Mouse (Mus musculus) limb, embryonic 13.5 days (tissue): ENCODE measurements at regions not wholly inside any gene's neighbourhood (a gene's known extent, or its start where the extent isn't known, plus 50 kb on each side); places are given as distances from the start of the nearest gene placed in this dataset.

ENCODE experiments used
- ATAC-seq: fragments of 200-750 bp; cut with Nextera tagmentation; 2 replicates; pipeline ENCODE4 v1.8.0; 2017; ENCODE audit warnings: low read depth, moderate number of reproducible peaks, moderate TSS enrichment; ENCODE audit not compliant: low FRiP score
- H3K27ac ChIP-seq: fragments of 300-500 bp; sonication (generic); 2 replicates; pipeline ENCODE4 v1.5.1; 2015; ENCODE audit warnings: inconsistent platforms, mild to moderate bottlenecking, moderate library complexity
- H3K27me3 ChIP-seq: fragments of 300-500 bp; sonication (generic); 2 replicates; pipeline ENCODE4 v1.6.1; 2015; ENCODE audit warnings: mild to moderate bottlenecking, inconsistent platforms
- H3K36me3 ChIP-seq: fragments of 300-500 bp; sonication (generic); 2 replicates; pipeline ENCODE4 v1.6.1; 2015; ENCODE audit warnings: inconsistent platforms, mild to moderate bottlenecking, moderate library complexity
- H3K4me1 ChIP-seq: fragments of 300-500 bp; sonication (generic); 2 replicates; pipeline ENCODE4 v1.6.1; 2015; ENCODE audit warnings: inconsistent platforms
- H3K4me2 ChIP-seq: fragments of 300-500 bp; sonication (generic); replicated peaks from 2 replicates; pipeline ENCODE4 v1.6.1; 2015; ENCODE audit warnings: inconsistent platforms, mild to moderate bottlenecking, moderate library complexity
- H3K4me3 ChIP-seq: fragments of 300-500 bp; sonication (generic); 2 replicates; pipeline ENCODE4 v1.5.1; 2015; ENCODE audit warnings: moderate library complexity, mild to moderate bottlenecking, inconsistent platforms
- H3K9ac ChIP-seq: fragments of 300-500 bp; sonication (generic); 2 replicates; pipeline ENCODE4 v1.6.1; 2015; ENCODE audit warnings: mild to moderate bottlenecking, inconsistent platforms
- H3K9me3 ChIP-seq: fragments of 300-500 bp; sonication (generic); 2 replicates; pipeline ENCODE4 v1.6.1; 2016; ENCODE audit warnings: inconsistent platforms
- WGBS: fragments of 180-500 bp; shearing (Covaris S2); methylation state at CpG from one replicate; pipeline ENCODE4 v1.1.7; 2015; 5-methylcytosine and 5-hydroxymethylcytosine counted together

DNA sequence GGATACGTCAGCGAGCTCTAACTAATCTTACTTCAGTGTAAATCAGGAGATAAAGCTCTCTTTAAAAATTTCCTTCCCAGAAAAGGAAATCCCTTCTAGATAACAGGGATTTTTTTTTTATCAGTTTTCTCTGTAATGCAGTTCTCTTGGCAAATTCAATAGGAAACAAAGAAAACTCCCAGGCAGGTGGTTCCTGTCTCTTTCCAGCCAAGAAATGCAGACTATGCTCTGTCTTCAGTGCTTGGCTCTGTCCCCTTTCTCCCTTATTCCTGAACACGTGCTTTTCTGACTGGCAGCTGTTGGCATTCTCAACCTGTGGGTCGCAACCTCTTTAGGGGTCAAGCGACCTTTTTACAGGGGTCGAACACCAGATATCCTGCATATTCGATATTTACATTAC is 121.5 kb downstream of the Gm5426 start:
- Histone ChIP-seq H3K9ac (no peak overlapping the region), H3K4me2 (no peak overlapping the region), H3K4me3 (no peak overlapping the region), H3K27ac (no peak overlapping the region), H3K36me3 (no peaks in the 10 kb centered on the region), H3K4me1 (peaks cover 10% of the 10 kb centered on the region), H3K9me3 (no peaks in the 10 kb centered on the region), H3K27me3 (no peaks in the 10 kb centered on the region)
- WGBS, result 84% methylated on average over 7 of the region's 7 CpGs
- no peak for ATAC-seq

DNA sequence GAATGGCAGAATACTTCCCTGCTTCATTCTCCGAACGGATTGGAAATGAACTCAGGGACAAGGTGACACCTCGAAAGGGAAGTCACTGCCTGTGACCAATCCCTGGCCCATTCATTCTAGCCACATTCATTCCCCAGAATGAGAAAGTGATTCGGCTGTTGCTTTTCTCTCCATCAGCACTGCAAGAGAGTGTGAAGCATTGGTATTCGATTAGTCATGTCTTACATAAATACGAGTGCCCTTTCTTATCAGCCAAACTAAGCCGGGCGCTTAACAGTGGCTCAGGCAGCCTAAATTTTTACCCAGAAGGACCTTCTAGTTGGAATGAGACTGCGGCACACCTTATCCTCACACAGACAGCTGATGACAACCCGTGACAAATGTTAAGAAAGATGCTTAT is 122.8 kb downstream of the Gm5426 start:
- H3K4me2 ChIP-seq, result no peak overlapping the region
- H3K4me1 ChIP-seq, result peaks cover 22% of the 10 kb centered on the region
- WGBS, result 88% methylated on average over 10 of the region's 10 CpGs
- H3K27ac ChIP-seq, result no peak overlapping the region
- H3K4me3 ChIP-seq, result no peak overlapping the region
- ATAC-seq, result no peak
- no peaks in the 10 kb centered on the region for H3K27me3 ChIP-seq
- H3K9ac ChIP-seq, result no peak overlapping the region
- no peaks in the 10 kb centered on the region for H3K9me3 ChIP-seq
- no peaks in the 10 kb centered on the region for H3K36me3 ChIP-seq

DNA sequence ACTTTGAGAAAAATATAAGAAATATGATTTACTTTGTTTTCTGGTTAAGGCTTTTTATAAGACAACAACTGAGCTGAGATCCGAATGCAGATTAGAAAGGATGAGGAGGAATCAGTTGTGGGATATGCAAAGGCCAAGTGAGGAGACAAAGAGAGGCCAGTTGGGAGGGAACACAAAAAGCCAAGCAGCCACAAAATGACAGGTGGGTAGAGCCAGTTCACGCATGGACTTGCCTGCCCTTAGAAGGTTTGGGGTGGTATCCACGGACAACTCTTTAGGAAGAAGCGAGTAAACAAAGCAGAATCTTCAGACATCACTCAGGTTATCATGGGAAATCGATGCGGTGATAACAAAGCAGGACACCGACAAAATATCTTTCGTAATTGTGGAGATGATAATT is 123.2 kb downstream of the Gm5426 start:
- Histone ChIP-seq H3K4me3 (no peak overlapping the region), H3K9ac (no peak overlapping the region), H3K27ac (no peak overlapping the region), H3K4me1 (peaks cover 26% of the 10 kb centered on the region), H3K9me3 (no peaks in the 10 kb centered on the region), H3K27me3 (no peaks in the 10 kb centered on the region), H3K36me3 (no peaks in the 10 kb centered on the region), H3K4me2 (no peak overlapping the region)
- ATAC-seq, result no peak
- 93% methylated on average over 8 of the region's 8 CpGs for WGBS

DNA sequence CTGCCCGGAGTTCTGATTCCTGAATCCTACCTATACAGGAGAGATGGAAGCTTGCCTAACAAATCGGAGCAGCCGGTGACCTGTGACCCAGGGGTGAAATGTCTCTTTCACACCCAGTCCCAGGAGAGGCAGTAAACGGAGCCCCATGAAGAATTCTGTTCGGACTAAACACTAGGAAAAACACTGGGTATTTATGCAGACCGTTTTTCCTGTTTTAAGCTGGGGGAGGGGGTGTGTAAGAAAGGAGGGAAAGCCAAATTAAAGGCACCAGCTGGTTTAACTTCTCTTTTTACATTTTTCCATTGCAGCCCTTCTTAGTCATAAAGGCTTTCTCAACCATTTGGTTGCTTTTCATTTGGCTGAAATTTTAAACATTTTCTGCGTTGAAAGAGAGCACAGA is 127.1 kb downstream of the Gm5426 start:
- Histone ChIP-seq H3K27ac (peak overlapping the region; percentile 70; the same call in 1 of the 2 replicates), H3K27me3 (no peaks in the 10 kb centered on the region), H3K4me3 (no peak overlapping the region), H3K9ac (no peak overlapping the region), H3K36me3 (no peaks in the 10 kb centered on the region), H3K9me3 (no peaks in the 10 kb centered on the region), H3K4me2 (peak overlapping the region; percentile 39), H3K4me1 (peaks cover 57% of the 10 kb centered on the region)
- WGBS, result 8% methylated on average over 7 of the region's 7 CpGs
- ATAC-seq, result no peak

DNA sequence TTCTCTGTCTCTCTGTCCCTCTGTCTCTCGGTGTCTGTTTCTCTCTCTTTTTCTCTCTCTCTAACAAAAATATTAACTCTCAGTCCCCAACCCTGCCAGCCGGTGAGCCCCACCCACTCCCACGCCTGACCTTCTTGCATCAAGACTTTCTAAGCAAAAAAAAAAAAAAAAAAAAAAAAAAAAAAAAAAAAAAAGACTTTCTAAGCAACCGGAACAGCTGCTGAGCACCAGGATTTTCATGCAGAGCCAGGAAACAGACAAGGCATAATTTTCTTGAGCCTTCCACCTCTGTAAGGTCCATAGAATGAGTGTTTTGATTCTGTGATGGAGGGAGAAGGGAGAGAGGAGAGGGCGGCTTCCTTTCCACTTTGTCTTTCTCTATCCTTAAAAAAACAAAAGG is 128.0 kb downstream of the Gm5426 start:
- no peaks in the 10 kb centered on the region for H3K36me3 ChIP-seq
- ATAC-seq, result no peak
- H3K27ac ChIP-seq, result peak overlapping the region; percentile 48; the same call in 1 of the 2 replicates
- H3K4me2 ChIP-seq, result no peak overlapping the region
- no peaks in the 10 kb centered on the region for H3K27me3 ChIP-seq
- H3K9ac ChIP-seq, result no peak overlapping the region
- no peak overlapping the region for H3K4me3 ChIP-seq
- WGBS, result 49% methylated on average over 5 of the region's 5 CpGs
- H3K9me3 ChIP-seq, result no peaks in the 10 kb centered on the region
- H3K4me1 ChIP-seq, result peaks cover 57% of the 10 kb centered on the region

DNA sequence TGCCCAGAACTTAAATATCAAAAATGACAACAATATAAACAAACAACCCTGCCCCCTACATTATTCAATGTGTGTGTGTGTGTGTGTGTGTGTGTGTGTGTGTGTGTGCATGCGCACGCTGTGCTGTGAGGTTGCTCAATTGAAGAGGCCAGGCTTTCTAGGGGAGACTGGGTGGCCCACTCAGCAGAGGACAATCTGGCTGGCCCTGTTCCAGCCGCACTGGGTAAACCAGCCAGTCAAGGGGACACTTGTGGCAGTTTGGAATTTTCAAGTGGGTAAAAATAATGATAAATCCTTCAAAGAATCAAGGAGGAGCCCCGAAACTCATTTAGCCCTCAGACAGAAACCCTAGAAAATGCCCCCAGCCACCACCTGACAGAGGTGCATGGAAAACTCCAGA is 128.5 kb downstream of the Gm5426 start:
- H3K9me3 ChIP-seq, result no peaks in the 10 kb centered on the region
- H3K9ac ChIP-seq, result no peak overlapping the region
- no peak overlapping the region for H3K4me3 ChIP-seq
- 79% methylated on average over 4 of the region's 4 CpGs for WGBS
- H3K36me3 ChIP-seq, result no peaks in the 10 kb centered on the region
- H3K27me3 ChIP-seq, result no peaks in the 10 kb centered on the region
- ATAC-seq, result no peak
- no peak overlapping the region for H3K4me2 ChIP-seq
- peak overlapping the region; percentile 48; the same call in 1 of the 2 replicates for H3K27ac ChIP-seq
- H3K4me1 ChIP-seq, result peaks cover 57% of the 10 kb centered on the region

DNA sequence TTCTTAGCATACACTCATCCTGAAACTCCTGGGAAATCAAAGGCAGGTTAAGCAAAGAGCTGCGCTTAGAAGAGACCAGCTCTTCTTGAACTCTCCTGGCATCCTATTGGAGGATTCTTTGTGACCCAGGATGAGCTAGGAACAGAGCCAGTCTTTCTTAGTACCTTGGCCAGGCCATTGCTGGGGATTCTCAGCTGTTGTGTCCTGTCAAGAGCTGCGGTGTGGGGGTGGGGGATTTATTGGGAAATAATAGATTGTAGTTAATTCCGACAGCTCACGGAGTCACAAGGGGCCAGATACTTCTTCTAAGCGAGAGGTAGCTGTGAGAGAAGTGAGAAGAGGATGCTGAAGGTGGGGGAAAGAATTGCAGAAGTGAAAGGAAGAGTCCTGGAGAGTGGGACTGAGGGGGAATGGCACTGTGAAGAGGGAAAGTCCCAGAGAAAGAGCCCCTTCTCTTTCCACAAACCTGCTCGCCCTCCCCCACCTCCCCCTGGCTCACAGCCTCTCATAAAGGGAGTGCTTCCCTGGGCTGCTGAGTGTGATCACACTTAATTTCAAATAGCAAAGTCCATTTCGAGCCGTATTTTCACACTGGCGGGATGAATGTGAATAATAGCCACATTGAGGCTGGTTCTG is 129.8 kb downstream of the Gm5426 start:
- Histone ChIP-seq H3K27me3 (no peaks in the 10 kb centered on the region), H3K4me3 (no peak overlapping the region), H3K4me1 (peaks cover 57% of the 10 kb centered on the region), H3K27ac (peak overlapping the region; percentile 67; the same call in 1 of the 2 replicates), H3K9ac (no peak overlapping the region), H3K36me3 (no peaks in the 10 kb centered on the region), H3K4me2 (0 out of 2 replicates have a peak overlapping the region, but pooled peaks have one; percentile 14), H3K9me3 (no peaks in the 10 kb centered on the region)
- ATAC-seq, result peak; percentile 64; the same call in 1 of the 2 replicates
- WGBS, result 54% methylated on average over 9 of the region's 9 CpGs

DNA sequence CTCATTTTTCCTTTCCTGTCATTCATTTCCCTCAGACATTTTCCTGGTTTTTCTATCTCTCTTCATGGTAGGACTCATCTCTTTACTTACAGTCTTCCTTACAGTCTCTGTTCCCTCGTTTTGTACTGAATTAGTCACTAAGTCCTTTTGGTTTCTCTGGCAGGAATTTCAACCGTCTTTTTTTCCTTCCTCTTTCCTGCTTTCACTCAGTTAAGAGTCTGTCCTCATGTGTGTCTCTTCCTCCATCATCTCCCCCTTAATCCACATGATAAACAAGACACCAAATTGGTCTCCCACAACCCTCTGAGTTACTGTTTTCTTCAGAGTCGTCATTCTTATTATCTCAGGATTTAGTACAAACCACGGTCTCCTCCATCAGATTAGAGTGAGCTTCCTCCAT is 131.2 kb downstream of the Gm5426 start:
- Histone ChIP-seq H3K36me3 (no peaks in the 10 kb centered on the region), H3K27me3 (no peaks in the 10 kb centered on the region), H3K4me2 (no peak overlapping the region), H3K4me3 (no peak overlapping the region), H3K9me3 (no peaks in the 10 kb centered on the region), H3K27ac (no peak overlapping the region), H3K9ac (no peak overlapping the region), H3K4me1 (peaks cover 50% of the 10 kb centered on the region)
- no peak for ATAC-seq
- WGBS, result 81% methylated on average over 4 of the region's 4 CpGs

DNA sequence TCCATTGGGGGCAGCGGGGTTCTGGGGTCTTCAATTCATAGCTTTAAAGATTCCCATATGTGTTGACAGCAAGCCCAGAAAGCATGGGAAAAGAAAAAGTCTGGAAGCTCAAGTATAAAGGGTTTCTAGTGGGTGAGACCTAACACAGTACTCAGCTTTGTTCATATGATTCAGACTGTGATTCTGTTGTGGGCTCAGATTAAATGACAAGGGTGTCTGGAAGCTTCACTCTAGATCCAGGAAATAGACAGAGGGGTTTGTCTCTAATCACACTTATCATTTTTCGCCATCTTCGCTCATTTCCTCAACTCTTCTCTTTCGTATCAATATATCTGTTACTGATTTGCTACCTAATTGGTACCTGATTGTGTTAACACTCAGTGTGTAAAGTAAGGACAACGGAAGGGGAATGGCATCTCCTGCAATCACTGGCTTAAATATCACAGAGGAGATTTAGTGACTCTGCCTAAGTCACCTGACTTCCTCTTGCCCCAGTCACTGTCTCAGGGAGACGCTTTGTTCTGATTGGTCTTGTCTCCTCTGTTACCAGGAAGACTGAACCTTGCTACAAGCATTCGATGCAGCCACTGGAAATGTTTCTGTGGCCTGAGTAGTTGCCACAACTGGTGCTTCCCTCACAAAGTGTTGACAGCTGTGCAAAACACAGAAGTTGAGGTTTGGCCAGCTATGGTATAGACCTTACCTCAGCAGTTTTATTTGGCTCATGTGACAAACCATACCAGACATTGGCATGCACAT is 137.4 kb downstream of the Gm5426 start:
- Histone ChIP-seq H3K27me3 (no peaks in the 10 kb centered on the region), H3K4me2 (no peak overlapping the region), H3K27ac (no peak overlapping the region), H3K36me3 (no peaks in the 10 kb centered on the region), H3K4me1 (peaks cover 6% of the 10 kb centered on the region; the same call in 1 of the 2 replicates), H3K4me3 (no peak overlapping the region), H3K9ac (no peak overlapping the region), H3K9me3 (no peaks in the 10 kb centered on the region)
- 71% methylated on average over 7 of the region's 7 CpGs for WGBS
- ATAC-seq, result no peak

DNA sequence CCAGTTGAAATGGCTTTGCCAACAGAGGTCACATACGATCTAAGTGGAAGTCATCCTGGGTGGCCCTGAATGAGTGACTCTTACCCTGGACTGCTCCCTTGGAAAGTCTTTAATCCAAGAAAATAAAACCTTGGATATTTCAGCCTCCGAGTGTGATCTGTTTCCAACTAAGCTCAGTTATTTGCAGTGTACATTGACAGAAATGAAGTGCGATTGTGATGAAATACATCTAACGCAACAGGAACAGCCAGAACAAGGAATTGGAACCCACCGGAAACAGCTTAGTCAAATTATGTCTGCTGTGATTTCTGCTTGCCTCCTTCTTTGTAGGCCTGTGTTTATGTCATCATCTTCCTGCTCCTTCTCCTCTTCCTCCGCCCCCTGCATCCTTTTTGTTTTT is 143.7 kb downstream of the Gm5426 start:
- Histone ChIP-seq H3K9ac (no peak overlapping the region), H3K4me1 (no peaks in the 10 kb centered on the region), H3K36me3 (no peaks in the 10 kb centered on the region), H3K27me3 (no peaks in the 10 kb centered on the region), H3K9me3 (no peaks in the 10 kb centered on the region), H3K27ac (no peak overlapping the region), H3K4me2 (no peak overlapping the region), H3K4me3 (no peak overlapping the region)
- WGBS, result 78% methylated on average over 6 of the region's 6 CpGs
- no peak for ATAC-seq

DNA sequence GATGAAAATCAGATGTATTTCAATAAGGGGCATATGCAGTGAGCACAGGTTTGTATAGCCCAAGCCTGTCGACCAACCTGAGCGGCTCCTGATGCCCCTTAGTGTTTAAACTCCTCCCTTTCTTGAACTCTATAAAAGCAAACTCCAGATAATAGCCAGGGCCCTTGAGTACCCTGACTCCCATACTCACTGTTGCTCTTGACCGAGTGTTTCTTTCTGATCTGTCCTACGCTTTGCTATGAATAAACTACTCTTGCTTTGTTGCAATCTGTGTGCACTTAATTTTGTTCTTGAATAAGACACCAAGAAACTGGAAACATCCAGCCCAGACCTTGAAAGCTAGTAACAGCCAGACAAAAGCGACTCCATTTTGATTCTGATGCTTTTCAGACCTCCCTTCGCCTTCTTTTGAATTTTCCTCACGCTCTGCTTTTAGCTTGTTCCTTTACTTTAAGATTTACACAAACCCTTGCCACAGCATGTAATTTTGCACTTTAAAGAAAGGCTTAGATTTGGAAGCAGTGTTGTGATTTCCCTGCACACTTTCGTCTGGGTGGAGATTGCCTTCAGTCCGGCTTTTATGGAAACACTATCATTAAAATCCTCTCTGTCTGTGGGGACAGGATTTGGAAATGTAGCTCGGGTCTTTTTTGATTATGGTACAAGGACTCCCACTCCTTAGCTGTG is 149.1 kb downstream of the Gm5426 start:
- H3K9ac ChIP-seq, result no peak overlapping the region
- H3K4me1 ChIP-seq, result no peaks in the 10 kb centered on the region
- ATAC-seq, result no peak
- H3K27me3 ChIP-seq, result no peaks in the 10 kb centered on the region
- no peaks in the 10 kb centered on the region for H3K36me3 ChIP-seq
- 66% methylated on average over 10 of the region's 10 CpGs for WGBS
- no peaks in the 10 kb centered on the region for H3K9me3 ChIP-seq
- H3K4me3 ChIP-seq, result no peak overlapping the region
- H3K4me2 ChIP-seq, result no peak overlapping the region
- H3K27ac ChIP-seq, result no peak overlapping the region

DNA sequence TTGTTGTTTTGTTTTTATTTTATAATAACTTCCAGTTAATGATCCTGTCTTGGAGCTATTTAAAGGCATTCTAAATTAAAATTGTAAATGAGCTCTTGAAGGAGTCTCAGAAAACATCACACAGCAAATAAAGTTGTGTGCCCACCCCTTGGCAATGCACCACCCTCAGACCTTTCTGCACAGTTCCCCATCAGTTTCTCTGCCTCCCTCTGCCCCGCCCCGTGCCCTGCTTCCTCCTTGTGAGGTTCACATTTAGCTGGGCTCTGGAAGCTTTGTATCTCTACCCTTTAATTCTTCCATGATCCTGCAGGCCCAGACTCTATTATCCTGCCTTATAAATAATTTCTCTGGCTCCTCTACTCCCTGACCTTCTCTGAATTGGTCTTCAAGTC is 149.7 kb downstream of the Gm5426 start:
- Histone ChIP-seq H3K27ac (no peak overlapping the region), H3K36me3 (no peaks in the 10 kb centered on the region), H3K27me3 (no peaks in the 10 kb centered on the region), H3K4me3 (no peak overlapping the region), H3K9me3 (no peaks in the 10 kb centered on the region), H3K9ac (no peak overlapping the region), H3K4me2 (no peak overlapping the region), H3K4me1 (no peaks in the 10 kb centered on the region)
- no peak for ATAC-seq
- 77% methylated on average over 2 of the region's 2 CpGs for WGBS
